Mouse (Mus musculus) heart, postnatal 0 days (tissue): ENCODE measurements around the gene Col12a1. TPM values are rescaled to one million over a fixed set of nuclear protein-coding genes. Genes with fewer than 3 reads are reported as not detected.

ENCODE experiments used
- ATAC-seq: fragments of 200-750 bp; cut with Nextera tagmentation; 2 replicates; pipeline ENCODE4 v1.8.0; 2017; ENCODE audit warnings: low read depth, moderate number of reproducible peaks, moderate library complexity; ENCODE audit not compliant: insufficient read depth
- DNase-seq: peaks from one replicate; pipeline ENCODE4 v3.0.0-alpha.2; 2016; ENCODE audit warnings: low spot score
- H3K27ac ChIP-seq: fragments of 300-500 bp; sonication (generic); 2 replicates; pipeline ENCODE4 v1.5.1; 2014; ENCODE audit warnings: low read depth, mild to moderate bottlenecking
- H3K27me3 ChIP-seq: fragments of 300-500 bp; sonication (generic); 2 replicates; pipeline ENCODE4 v1.6.1; 2014; ENCODE audit warnings: low read length, mixed read lengths; ENCODE audit not compliant: control insufficient read depth, insufficient read depth
- H3K36me3 ChIP-seq: fragments of 300-500 bp; sonication (generic); replicated peaks from 2 replicates; pipeline ENCODE4 v1.6.1; 2014; ENCODE audit warnings: low read length, mixed read lengths; ENCODE audit not compliant: control insufficient read depth, insufficient read depth
- H3K4me1 ChIP-seq: fragments of 300-500 bp; sonication (generic); 2 replicates; pipeline ENCODE4 v1.6.1; 2014; ENCODE audit warnings: antibody characterized with exemption; ENCODE audit not compliant: control insufficient read depth, insufficient read depth
- H3K4me2 ChIP-seq: fragments of 300-500 bp; sonication (generic); 2 replicates; pipeline ENCODE4 v1.6.1; 2014; ENCODE audit warnings: low read depth, mild to moderate bottlenecking, low read length, moderate library complexity
- H3K4me3 ChIP-seq: fragments of 300-500 bp; sonication (generic); 2 replicates; pipeline ENCODE4 v1.5.1; 2014; ENCODE audit warnings: low read depth, low read length
- H3K9ac ChIP-seq: fragments of 300-500 bp; sonication (generic); replicated peaks from 2 replicates; pipeline ENCODE4 v1.6.1; 2014; ENCODE audit warnings: low read depth, low read length, mixed read lengths
- H3K9me3 ChIP-seq: fragments of 300-500 bp; sonication (generic); replicated peaks from 2 replicates; pipeline ENCODE4 v1.6.1; 2016; ENCODE audit warnings: low read length; ENCODE audit not compliant: control insufficient read depth
- CTCF ChIP-seq: IDR thresholded peaks from 2 replicates; pipeline ENCODE4 v1.5.1; 2016; ENCODE audit warnings: antibody characterized with exemption, control low read depth, low read depth
- EP300 ChIP-seq: IDR thresholded peaks from 2 replicates; pipeline ENCODE4 v1.6.1; 2016; ENCODE audit warnings: antibody characterized with exemption, low read depth
- WGBS: fragments of 180-500 bp; shearing (Covaris S2); extraction: QIAGEN DNeasy Blood & Tissue Kit; methylation state at CpG from one replicate; pipeline ENCODE4 v1.1.7; 2014; 5-methylcytosine and 5-hydroxymethylcytosine counted together
- polyA plus RNA-seq: library from polyadenylated mRNA; unstranded; fragments of >200 nt; fragmentation: Nextera tagmentation; extraction: Ambion mirVana; gene quantifications from 2 replicates; pipeline ENCODE4 v1.2.1, GENCODE M21; 2015
- total RNA-seq: library from RNA; depleted of rRNA; stranded (reverse); fragments of >200 nt; gene quantifications from 2 replicates; pipeline ENCODE4 v1.2.3, GENCODE M21; 2014; ENCODE audit warnings: low replicate concordance

The Col12a1 gene
- total and polyA plus RNA-seq, 2 experiments from 2014 or later: 5.5 to 36.7 TPM

DNA sequence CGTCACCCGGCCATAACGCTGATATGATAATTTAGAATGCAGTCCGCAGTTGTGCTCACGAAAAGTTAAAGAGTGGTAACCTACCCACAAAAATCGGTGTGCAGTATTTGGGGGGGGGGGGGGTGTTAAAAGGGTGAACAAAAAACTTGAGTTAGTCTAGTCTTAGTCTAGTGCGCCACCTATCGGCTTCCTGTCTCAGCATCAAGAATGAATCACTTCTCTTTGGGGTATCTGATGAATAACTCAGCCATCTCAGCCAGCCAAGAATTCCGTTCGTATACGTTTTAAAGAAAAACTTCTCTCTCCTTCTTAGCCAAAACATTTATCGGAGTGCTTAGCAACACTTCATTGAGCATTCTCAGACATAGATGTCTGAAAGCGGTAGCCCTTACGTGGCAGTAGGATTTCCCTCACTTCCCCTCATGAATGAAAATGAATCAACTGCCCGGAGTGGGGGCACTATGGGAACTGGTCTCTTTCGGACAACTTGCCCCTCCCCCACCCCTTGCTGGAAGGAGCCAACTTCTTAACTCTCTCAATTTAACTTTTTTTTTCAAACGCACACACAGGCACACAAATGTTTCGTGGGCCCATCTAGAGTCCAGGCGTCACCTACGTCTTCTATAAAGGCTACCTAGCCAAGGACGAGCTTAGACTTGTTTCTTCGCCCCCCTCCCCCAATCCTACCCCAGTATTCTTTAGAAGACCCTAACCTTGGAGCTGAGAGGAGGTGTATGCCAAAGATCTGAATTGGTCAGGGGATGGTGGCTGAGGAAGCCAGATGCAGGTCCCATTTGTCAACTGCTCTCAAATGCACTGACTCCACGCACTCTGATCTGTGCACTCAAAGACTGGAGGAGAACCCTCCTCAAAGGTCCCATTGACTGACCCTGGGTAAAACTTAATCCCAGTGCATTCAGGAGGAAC, 1.5 kb downstream of the Col12a1 start:
- Histone ChIP-seq H3K4me2 (peak overlapping the region; percentile 86), H3K9ac (peak overlapping the region; percentile 51), H3K36me3 (no peaks in the 10 kb centered on the region), H3K4me1 (peaks cover 10% of the 10 kb centered on the region), H3K4me3 (peak overlapping the region; percentile 58), H3K9me3 (no peaks in the 10 kb centered on the region), H3K27ac (no peak overlapping the region), H3K27me3 (peaks cover 19% of the 10 kb centered on the region)
- peak; percentile 82 for DNase-seq
- 9% methylated on average over 23 of the region's 23 CpGs for WGBS
- no peak for ATAC-seq
- TF ChIP-seq EP300 (no peak), CTCF (peak; percentile 73)

DNA sequence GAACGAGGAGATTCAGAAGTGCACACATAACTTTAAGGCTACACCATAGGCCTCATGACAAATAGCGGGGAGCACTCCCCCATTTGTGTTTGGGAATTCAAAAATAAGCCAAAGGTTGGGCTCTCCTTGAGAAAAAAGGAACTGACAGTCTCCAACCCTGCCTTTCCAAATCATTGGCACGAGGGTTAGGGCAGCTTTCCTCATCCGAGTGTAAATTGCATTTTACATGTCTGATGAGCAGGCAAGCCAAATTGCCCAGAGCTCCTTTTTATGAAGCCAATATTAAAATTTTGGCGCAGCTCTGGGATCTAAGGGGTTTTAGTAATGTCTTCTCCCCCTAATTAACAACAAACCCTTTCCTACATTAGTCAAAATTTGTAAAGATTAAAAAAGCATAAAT, 2.1 kb downstream of the Col12a1 start:
- peaks cover 19% of the 10 kb centered on the region for H3K27me3 ChIP-seq
- H3K4me2 ChIP-seq: peak overlapping the region; percentile 86
- no peaks in the 10 kb centered on the region for H3K9me3 ChIP-seq
- TF ChIP-seq CTCF (no peak), EP300 (no peak)
- WGBS: 33% methylated on average over 5 of the region's 5 CpGs
- H3K27ac ChIP-seq: peak overlapping the region; percentile 35; the same call in 1 of the 2 replicates
- H3K4me3 ChIP-seq: peak overlapping the region; percentile 58
- peak; percentile 18 for DNase-seq
- no peak for ATAC-seq
- H3K9ac ChIP-seq: peak overlapping the region; percentile 5; the same call in 1 of the 2 replicates
- H3K4me1 ChIP-seq: peaks cover 10% of the 10 kb centered on the region
- H3K36me3 ChIP-seq: no peaks in the 10 kb centered on the region

DNA sequence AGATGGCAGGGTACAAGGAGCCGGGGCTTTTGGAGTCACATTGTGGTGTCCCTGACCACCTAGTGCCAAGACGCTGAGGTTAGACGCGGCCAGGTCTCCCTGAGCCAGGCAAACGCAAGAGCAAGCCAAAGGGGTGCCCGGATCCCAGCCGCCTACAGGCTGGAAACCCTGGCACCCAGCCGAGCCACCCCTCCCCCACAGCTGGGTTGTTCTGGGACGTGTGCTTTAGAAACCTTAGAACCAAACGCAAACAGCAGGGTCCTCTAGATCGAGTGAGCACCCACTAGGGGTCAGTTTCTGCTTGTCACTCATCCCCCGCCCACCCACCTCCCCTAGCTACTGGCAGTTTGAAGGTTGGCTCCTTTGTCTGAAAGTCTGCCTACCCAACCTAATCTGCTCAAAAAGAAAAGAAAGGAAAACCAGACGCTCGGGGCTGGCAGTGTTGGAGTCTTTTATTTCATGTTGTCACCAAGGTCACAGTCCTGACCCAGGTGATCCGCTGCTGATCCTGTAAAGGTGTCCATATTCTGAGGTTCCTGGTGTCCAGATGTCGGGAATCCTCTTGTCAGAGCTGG, 4.1 kb downstream of the Col12a1 start:
- peak overlapping the region; percentile 44 for H3K4me3 ChIP-seq
- DNase-seq (peak; percentile 69), ATAC-seq (peak; percentile 83)
- 5% methylated on average over 16 of the region's 16 CpGs for WGBS
- TF ChIP-seq CTCF: peak; percentile 35
- no peak for TF ChIP-seq EP300
- peak overlapping the region; percentile 50 for H3K9ac ChIP-seq
- H3K4me1 ChIP-seq: peaks cover 8% of the 10 kb centered on the region
- H3K27ac ChIP-seq: peak overlapping the region; percentile 79
- peaks cover 9% of the 10 kb centered on the region for H3K27me3 ChIP-seq
- no peaks in the 10 kb centered on the region for H3K9me3 ChIP-seq
- H3K4me2 ChIP-seq: peak overlapping the region; percentile 63
- H3K36me3 ChIP-seq: no peaks in the 10 kb centered on the region

DNA sequence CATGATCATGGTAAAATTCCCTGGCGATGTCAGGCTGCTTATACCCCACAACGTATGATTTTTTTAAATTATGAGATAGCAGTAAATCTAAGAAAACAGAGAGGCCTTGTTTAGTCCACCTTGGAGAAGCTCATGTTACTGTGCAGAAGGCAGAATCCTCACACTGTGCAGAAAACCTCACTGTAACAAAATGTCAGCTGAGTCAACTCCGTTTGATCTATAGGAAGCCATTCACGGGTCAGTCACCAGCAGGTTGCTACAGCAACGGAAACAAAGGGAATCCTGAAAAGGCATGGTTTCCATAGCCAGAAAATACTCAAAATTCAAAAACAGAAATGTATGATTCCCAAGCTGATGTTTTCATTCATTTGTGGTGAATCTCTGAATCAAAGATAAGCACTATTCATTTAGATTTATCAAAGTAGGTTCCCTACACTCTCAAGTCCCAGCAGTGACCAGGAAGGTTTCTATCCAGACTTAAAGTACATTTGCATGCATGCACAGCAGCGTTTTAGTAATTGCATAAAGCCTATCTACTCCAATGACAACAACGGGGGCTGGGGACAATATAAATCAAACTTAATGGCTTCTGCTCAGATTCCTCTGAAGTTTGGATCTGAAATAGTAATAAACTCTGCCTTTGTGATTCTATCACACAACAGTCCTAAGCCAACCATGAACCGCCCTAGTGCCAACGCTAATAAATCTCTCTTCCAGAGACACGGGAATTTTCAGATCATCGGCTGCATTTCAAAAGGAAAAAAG, 28.7 kb downstream of the Col12a1 start:
- TF ChIP-seq EP300 (no peak), CTCF (no peak)
- no peaks in the 10 kb centered on the region for H3K36me3 ChIP-seq
- H3K4me1 ChIP-seq: no peaks in the 10 kb centered on the region
- H3K27me3 ChIP-seq: no peaks in the 10 kb centered on the region
- H3K4me3 ChIP-seq: no peak overlapping the region
- no peak overlapping the region for H3K9ac ChIP-seq
- H3K9me3 ChIP-seq: no peaks in the 10 kb centered on the region
- ATAC-seq: no peak
- WGBS: 76% methylated on average over 11 of the region's 11 CpGs
- no peak for DNase-seq
- no peak overlapping the region for H3K27ac ChIP-seq
- no peak overlapping the region for H3K4me2 ChIP-seq

DNA sequence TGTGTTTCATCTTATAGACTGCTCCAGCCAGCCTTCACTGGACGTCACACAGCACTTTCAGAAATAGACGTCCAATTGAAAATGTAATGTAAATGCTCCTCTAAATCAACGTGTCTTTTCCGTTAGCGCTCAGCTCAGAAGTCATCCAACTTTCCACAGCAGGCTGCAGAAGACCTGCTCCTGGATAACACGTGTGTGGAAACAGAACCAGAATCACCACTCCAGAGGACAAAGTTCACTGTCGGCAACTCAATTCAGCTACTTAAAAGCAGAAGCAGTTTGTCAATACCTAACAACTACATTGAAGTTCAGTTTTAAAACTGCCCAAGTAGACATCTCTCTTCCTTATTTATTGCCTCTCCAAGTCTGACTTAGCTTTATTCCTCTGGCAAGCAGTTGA, 29.3 kb downstream of the Col12a1 start:
- H3K9ac ChIP-seq: no peak overlapping the region
- no peak for TF ChIP-seq EP300
- no peak for TF ChIP-seq CTCF
- H3K4me3 ChIP-seq: no peak overlapping the region
- no peaks in the 10 kb centered on the region for H3K9me3 ChIP-seq
- H3K36me3 ChIP-seq: no peaks in the 10 kb centered on the region
- H3K27ac ChIP-seq: no peak overlapping the region
- H3K27me3 ChIP-seq: no peaks in the 10 kb centered on the region
- DNase-seq (no peak), ATAC-seq (no peak)
- WGBS: 49% methylated on average over 7 of the region's 7 CpGs
- no peak overlapping the region for H3K4me2 ChIP-seq
- no peaks in the 10 kb centered on the region for H3K4me1 ChIP-seq
